Mouse (Mus musculus) midbrain, embryonic 14.5 days (tissue): ENCODE measurements at regions not wholly inside any gene's neighbourhood (a gene's known extent, or its start where the extent isn't known, plus 50 kb on each side); places are given as distances from the start of the nearest gene placed in this dataset.

Source experiments
- ATAC-seq: fragments of 200-750 bp; cut with Nextera tagmentation; 2 replicates; pipeline ENCODE4 v1.8.0; 2017; ENCODE audit warnings: moderate number of reproducible peaks, moderate library complexity; ENCODE audit not compliant: low FRiP score, low TSS enrichment
- DNase-seq: peaks from one replicate; pipeline ENCODE4 v3.0.0-alpha.2; 2015
- H3K27ac ChIP-seq: fragments of 300-500 bp; sonication (generic); replicated peaks from 2 replicates; pipeline ENCODE4 v1.5.1; 2014; ENCODE audit warnings: mild to moderate bottlenecking, low read depth, low read length, moderate library complexity
- H3K27me3 ChIP-seq: fragments of 300-500 bp; sonication (generic); 2 replicates; pipeline ENCODE4 v1.6.1; 2014; ENCODE audit warnings: low read length, control low read depth, mixed read lengths; ENCODE audit not compliant: control insufficient read depth, insufficient read depth
- H3K36me3 ChIP-seq: fragments of 300-500 bp; sonication (generic); 2 replicates; pipeline ENCODE4 v1.6.1; 2014; ENCODE audit warnings: low read length, control low read depth; ENCODE audit not compliant: control insufficient read depth, insufficient read depth
- H3K4me1 ChIP-seq: fragments of 300-500 bp; sonication (generic); 2 replicates; pipeline ENCODE4 v1.6.1; 2014; ENCODE audit warnings: mild to moderate bottlenecking, antibody characterized with exemption, low read length, control low read depth; ENCODE audit not compliant: control insufficient read depth, insufficient read depth
- H3K4me2 ChIP-seq: fragments of 300-500 bp; sonication (generic); 2 replicates; pipeline ENCODE4 v1.6.1; 2014; ENCODE audit warnings: mild to moderate bottlenecking, low read length, moderate library complexity
- H3K4me3 ChIP-seq: fragments of 300-500 bp; sonication (generic); replicated peaks from 2 replicates; pipeline ENCODE4 v1.5.1; 2014; ENCODE audit warnings: low read depth, low read length
- H3K9ac ChIP-seq: fragments of 300-500 bp; sonication (generic); replicated peaks from 2 replicates; pipeline ENCODE4 v1.6.1; 2014; ENCODE audit warnings: mild to moderate bottlenecking, low read length, moderate library complexity
- H3K9me3 ChIP-seq: fragments of 300-500 bp; sonication (generic); 2 replicates; pipeline ENCODE4 v1.6.1; 2016; ENCODE audit warnings: low read length, control low read depth, mixed read lengths; ENCODE audit not compliant: control insufficient read depth
- WGBS: fragments of 180-500 bp; shearing (Covaris S2); extraction: QIAGEN DNeasy Blood & Tissue Kit; methylation state at CpG from one replicate; pipeline ENCODE4 v1.1.7; 2014; 5-methylcytosine and 5-hydroxymethylcytosine counted together

GRCm38 (mm10) chr15:7639444-7639843, 171.2 kb upstream of the Gdnf start:
- WGBS, result 72% methylated on average over 6 of the region's 6 CpGs
- Histone ChIP-seq H3K9ac (no peak overlapping the region), H3K4me1 (no peaks in the 10 kb centered on the region), H3K4me3 (no peak overlapping the region), H3K36me3 (no peaks in the 10 kb centered on the region), H3K27me3 (no peaks in the 10 kb centered on the region), H3K27ac (no peak overlapping the region), H3K4me2 (no peak overlapping the region), H3K9me3 (no peaks in the 10 kb centered on the region)
- no peak for ATAC-seq
- DNase-seq, result no peak

GRCm38 (mm10) chr15:7642075-7642474, 168.6 kb upstream of the Gdnf start:
- 7% methylated on average over 2 of the region's 2 CpGs for WGBS
- ATAC-seq, result no peak

GRCm38 (mm10) chr15:7650705-7651104, 159.9 kb upstream of the Gdnf start:
- Histone ChIP-seq H3K4me1 (no peaks in the 10 kb centered on the region), H3K27ac (no peak overlapping the region), H3K9me3 (no peaks in the 10 kb centered on the region), H3K27me3 (no peaks in the 10 kb centered on the region), H3K36me3 (no peaks in the 10 kb centered on the region), H3K9ac (no peak overlapping the region), H3K4me2 (no peak overlapping the region), H3K4me3 (no peak overlapping the region)
- 34% methylated on average over 3 of the region's 3 CpGs for WGBS
- DNase-seq (peak; percentile 74), ATAC-seq (peak; percentile 66; the same call in 1 of the 2 replicates)

More at GRCm38 (mm10) chr15:7642075-7642474, 168.6 kb upstream of the Gdnf start:
- Histone ChIP-seq H3K4me1 (no peaks in the 10 kb centered on the region), H3K9me3 (no peaks in the 10 kb centered on the region), H3K4me3 (no peak overlapping the region), H3K36me3 (no peaks in the 10 kb centered on the region), H3K4me2 (no peak overlapping the region), H3K27ac (no peak overlapping the region), H3K27me3 (no peaks in the 10 kb centered on the region), H3K9ac (no peak overlapping the region)
- peak; percentile 2 for DNase-seq

- Histone ChIP-seq H3K36me3 (no peaks in the 10 kb centered on the region), H3K9me3 (no peaks in the 10 kb centered on the region), H3K4me3 (no peak overlapping the region), H3K27ac (no peak overlapping the region), H3K4me2 (no peak overlapping the region), H3K9ac (no peak overlapping the region), H3K4me1 (no peaks in the 10 kb centered on the region), H3K27me3 (no peaks in the 10 kb centered on the region)
- ATAC-seq (no peak), DNase-seq (no peak)
- 86% methylated on average over 2 of the region's 2 CpGs for WGBS
Observed at GRCm38 (mm10) chr15:7663888-7664287, 146.8 kb upstream of the Gdnf start.

- Histone ChIP-seq H3K27ac (no peak overlapping the region), H3K36me3 (no peaks in the 10 kb centered on the region), H3K4me3 (no peak overlapping the region), H3K4me2 (no peak overlapping the region), H3K9me3 (no peaks in the 10 kb centered on the region), H3K27me3 (no peaks in the 10 kb centered on the region), H3K9ac (no peak overlapping the region), H3K4me1 (no peaks in the 10 kb centered on the region)
- WGBS, result 89% methylated on average over 8 of the region's 8 CpGs
- DNase-seq (no peak), ATAC-seq (no peak)
Observed at GRCm38 (mm10) chr15:7669631-7670030, 141.0 kb upstream of the Gdnf start.

- DNase-seq, result no peak
- Histone ChIP-seq H3K36me3 (no peaks in the 10 kb centered on the region), H3K4me3 (no peak overlapping the region), H3K9ac (no peak overlapping the region), H3K4me1 (no peaks in the 10 kb centered on the region), H3K9me3 (no peaks in the 10 kb centered on the region), H3K4me2 (no peak overlapping the region), H3K27me3 (no peaks in the 10 kb centered on the region), H3K27ac (no peak overlapping the region)
- ATAC-seq, result no peak
- 70% methylated on average over 1 of the region's 1 CpGs for WGBS
Observed at GRCm38 (mm10) chr15:7676970-7677369, 133.7 kb upstream of the Gdnf start.

- no peaks in the 10 kb centered on the region for H3K9me3 ChIP-seq
- no peak overlapping the region for H3K4me3 ChIP-seq
- H3K4me1 ChIP-seq, result no peaks in the 10 kb centered on the region
- H3K27me3 ChIP-seq, result no peaks in the 10 kb centered on the region
- WGBS, result 94% methylated on average over 8 of the region's 8 CpGs
- H3K9ac ChIP-seq, result no peak overlapping the region
- H3K4me2 ChIP-seq, result no peak overlapping the region
- ATAC-seq (no peak), DNase-seq (no peak)
- no peaks in the 10 kb centered on the region for H3K36me3 ChIP-seq
- H3K27ac ChIP-seq, result no peak overlapping the region
Observed at GRCm38 (mm10) chr15:7678711-7679110, 131.9 kb upstream of the Gdnf start.

GRCm38 (mm10) chr15:7681011-7681410, 129.6 kb upstream of the Gdnf start:
- Histone ChIP-seq H3K9ac (no peak overlapping the region), H3K27me3 (no peaks in the 10 kb centered on the region), H3K4me2 (no peak overlapping the region), H3K27ac (no peak overlapping the region), H3K36me3 (no peaks in the 10 kb centered on the region), H3K9me3 (no peaks in the 10 kb centered on the region), H3K4me3 (no peak overlapping the region), H3K4me1 (no peaks in the 10 kb centered on the region)
- DNase-seq (no peak), ATAC-seq (no peak)
- WGBS, result 85% methylated on average over 4 of the region's 4 CpGs

- no peak overlapping the region for H3K4me3 ChIP-seq
- WGBS, result 72% methylated on average over 8 of the region's 8 CpGs
- H3K27me3 ChIP-seq, result no peaks in the 10 kb centered on the region
- no peaks in the 10 kb centered on the region for H3K9me3 ChIP-seq
- no peak overlapping the region for H3K27ac ChIP-seq
- ATAC-seq (no peak), DNase-seq (no peak)
- no peak overlapping the region for H3K9ac ChIP-seq
- no peaks in the 10 kb centered on the region for H3K4me1 ChIP-seq
- H3K36me3 ChIP-seq, result no peaks in the 10 kb centered on the region
- H3K4me2 ChIP-seq, result no peak overlapping the region
Observed at GRCm38 (mm10) chr15:7683235-7683974, 127.2 kb upstream of the Gdnf start.
